Mouse (Mus musculus): ENCODE measurements around the gene Cic. TPM values are rescaled to one million over a fixed set of nuclear protein-coding genes. Genes with fewer than 3 reads are reported as not detected.

Gene Cic
- polyA plus RNA-seq, 2 experiments: 48.9 to 155 TPM

- peak overlapping the region; percentile 95 for H3K4me2 ChIP-seq (replicated peaks; ENCODE audit: low read depth, low read length, severe bottlenecking)
- ATAC-seq (ENCODE audit: low FRiP score, low read depth) (no peak), DNase-seq (ENCODE audit: low spot score) (no peak)
- H3K4me3 ChIP-seq (replicated peaks; ENCODE audit: low read length): peak overlapping the region; percentile 99
- whole genome bisulfite sequencing: 37% methylated on average over 19 of the region's 20 CpGs
- H3K27ac ChIP-seq (replicated peaks; ENCODE audit: low read depth, low read length): peak overlapping the region; percentile 97
- H3K9me3 ChIP-seq (ENCODE audit: control insufficient read depth, low read length): no peaks in the 10 kb centered on the region
- H3K4me1 ChIP-seq (ENCODE audit: control insufficient read depth, insufficient read depth, low read length): peaks cover 43% of the 10 kb centered on the region
- TF ChIP-seq POLR2A (IDR thresholded peaks at IDR 0.05; ENCODE audit: borderline replicate concordance, extremely low read depth, insufficient read depth, insufficient read length): no peak
- H3K36me3 ChIP-seq (ENCODE audit: control insufficient read depth, insufficient read depth, low read length): peaks cover 43% of the 10 kb centered on the region
- no peaks in the 10 kb centered on the region for H3K27me3 ChIP-seq (ENCODE audit: control insufficient read depth, insufficient read depth, low read length)
- H3K9ac ChIP-seq (ENCODE audit: low read depth, low read length, severe bottlenecking): peak overlapping the region; percentile 91
These were observed 21.3 kb upstream of the Cic start for GRCm38 (mm10) chr7:25246079-25246758.

DNA sequence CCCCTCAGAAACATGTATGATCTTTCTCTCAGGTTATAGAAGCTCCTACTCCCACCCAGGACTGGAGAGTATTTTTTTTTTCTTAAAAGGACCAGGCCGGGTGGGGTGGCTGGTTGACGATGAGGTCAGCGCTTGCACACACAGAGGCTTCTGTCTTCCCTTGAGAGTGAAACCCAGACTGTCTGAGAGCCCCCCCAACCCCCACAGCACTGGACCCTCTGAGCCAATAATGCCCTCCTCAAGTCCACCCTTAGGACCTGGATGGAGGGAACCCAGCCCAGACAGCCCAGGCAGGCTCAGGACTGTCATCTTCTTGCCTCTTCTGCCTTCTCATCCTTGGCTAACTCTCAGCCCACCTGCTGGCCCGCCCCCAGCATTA is 20.8 kb upstream of the Cic start:
- Histone ChIP-seq H3K27ac (replicated peaks; ENCODE audit: low read depth, low read length) (peak overlapping the region; percentile 97), H3K4me2 (replicated peaks; ENCODE audit: low read depth, low read length, severe bottlenecking) (peak overlapping the region; percentile 95), H3K9me3 (ENCODE audit: control insufficient read depth, low read length) (no peaks in the 10 kb centered on the region), H3K9ac (ENCODE audit: low read depth, low read length, severe bottlenecking) (peak overlapping the region; percentile 91), H3K36me3 (ENCODE audit: control insufficient read depth, insufficient read depth, low read length) (peaks cover 43% of the 10 kb centered on the region), H3K27me3 (ENCODE audit: control insufficient read depth, insufficient read depth, low read length) (no peaks in the 10 kb centered on the region), H3K4me3 (replicated peaks; ENCODE audit: low read length) (peak overlapping the region; percentile 99), H3K4me1 (ENCODE audit: control insufficient read depth, insufficient read depth, low read length) (peaks cover 48% of the 10 kb centered on the region)
- no peak for DNase-seq (ENCODE audit: low spot score)
- 52% methylated on average over 4 of the region's 4 CpGs for WGBS
- no peak for ATAC-seq (ENCODE audit: low FRiP score, low read depth)
- no peak for TF ChIP-seq POLR2A (IDR thresholded peaks at IDR 0.05; ENCODE audit: borderline replicate concordance, extremely low read depth, insufficient read depth, insufficient read length)

DNA sequence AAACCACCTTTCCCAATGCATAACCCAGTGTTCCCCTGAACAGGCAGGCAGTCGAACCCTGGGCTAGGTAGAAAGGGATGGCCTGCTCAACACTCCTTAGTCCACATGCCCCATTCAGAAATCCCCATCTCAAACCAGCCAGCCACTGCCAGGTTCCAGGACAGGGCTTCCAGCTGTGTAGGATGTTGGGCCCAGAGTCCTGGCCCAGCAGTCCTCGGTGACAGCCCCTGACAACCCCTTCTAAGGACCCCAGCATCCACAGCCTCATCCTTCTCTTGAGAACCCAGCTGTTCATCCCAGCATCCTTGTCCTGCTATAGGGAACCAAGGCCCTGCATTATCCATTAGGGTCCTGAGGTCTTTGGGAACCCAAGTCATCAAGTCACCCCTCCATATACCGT is 20.0 kb upstream of the Cic start:
- H3K4me2 ChIP-seq (replicated peaks; ENCODE audit: low read depth, low read length, severe bottlenecking): peak overlapping the region; percentile 95
- H3K9me3 ChIP-seq (ENCODE audit: control insufficient read depth, low read length): no peaks in the 10 kb centered on the region
- WGBS: 13% methylated on average over 3 of the region's 3 CpGs
- TF ChIP-seq POLR2A (IDR thresholded peaks at IDR 0.05; ENCODE audit: borderline replicate concordance, extremely low read depth, insufficient read depth, insufficient read length): no peak
- peak overlapping the region; percentile 97 for H3K27ac ChIP-seq (replicated peaks; ENCODE audit: low read depth, low read length)
- peaks cover 53% of the 10 kb centered on the region for H3K4me1 ChIP-seq (ENCODE audit: control insufficient read depth, insufficient read depth, low read length)
- H3K9ac ChIP-seq (ENCODE audit: low read depth, low read length, severe bottlenecking): peak overlapping the region; percentile 91
- H3K36me3 ChIP-seq (ENCODE audit: control insufficient read depth, insufficient read depth, low read length): peaks cover 40% of the 10 kb centered on the region
- no peaks in the 10 kb centered on the region for H3K27me3 ChIP-seq (ENCODE audit: control insufficient read depth, insufficient read depth, low read length)
- DNase-seq (ENCODE audit: low spot score): no peak
- H3K4me3 ChIP-seq (replicated peaks; ENCODE audit: low read length): peak overlapping the region; percentile 99
- ATAC-seq (ENCODE audit: low FRiP score, low read depth): no peak

DNA sequence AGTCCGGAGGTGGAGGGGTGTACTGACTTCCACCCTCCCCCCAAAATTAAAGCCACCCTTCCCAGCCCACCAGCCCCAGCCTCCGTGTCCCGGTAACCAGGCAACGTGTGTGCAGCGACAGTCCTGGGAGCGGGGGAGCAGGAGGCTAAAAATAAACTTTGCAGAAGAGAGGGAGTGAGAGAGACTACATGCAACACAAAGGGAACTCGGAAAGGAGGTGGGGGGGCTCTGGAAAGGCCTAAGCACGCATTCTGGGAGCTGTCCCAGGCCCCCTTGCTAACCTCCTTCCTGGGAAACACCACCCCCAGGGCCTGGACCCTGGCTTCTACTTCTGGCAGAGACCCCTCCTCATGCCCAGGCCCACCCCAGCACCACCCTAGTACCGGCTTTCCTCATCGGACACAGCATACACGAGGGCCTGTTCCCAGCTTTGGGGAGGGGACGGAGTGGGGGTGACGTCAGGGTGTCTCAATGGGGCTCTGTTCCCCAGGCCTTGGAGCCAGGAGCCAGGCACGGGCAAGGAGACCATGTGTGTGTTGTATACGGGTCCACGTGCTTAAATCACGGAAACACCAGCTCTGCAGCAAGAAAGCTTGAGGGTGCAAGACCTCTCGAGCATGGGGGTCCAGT is 19.4 kb upstream of the Cic start:
- H3K36me3 ChIP-seq (ENCODE audit: control insufficient read depth, insufficient read depth, low read length): peaks cover 34% of the 10 kb centered on the region
- no peaks in the 10 kb centered on the region for H3K9me3 ChIP-seq (ENCODE audit: control insufficient read depth, low read length)
- DNase-seq (ENCODE audit: low spot score) (peak; percentile 32), ATAC-seq (ENCODE audit: low FRiP score, low read depth) (no peak)
- no peaks in the 10 kb centered on the region for H3K27me3 ChIP-seq (ENCODE audit: control insufficient read depth, insufficient read depth, low read length)
- WGBS: under 1% methylated on average over 18 of the region's 18 CpGs
- TF ChIP-seq POLR2A (IDR thresholded peaks at IDR 0.05; ENCODE audit: borderline replicate concordance, extremely low read depth, insufficient read depth, insufficient read length): no peak
- H3K4me2 ChIP-seq (replicated peaks; ENCODE audit: low read depth, low read length, severe bottlenecking): peak overlapping the region; percentile 95
- H3K4me1 ChIP-seq (ENCODE audit: control insufficient read depth, insufficient read depth, low read length): peaks cover 53% of the 10 kb centered on the region
- H3K27ac ChIP-seq (replicated peaks; ENCODE audit: low read depth, low read length): peak overlapping the region; percentile 97
- peak overlapping the region; percentile 91 for H3K9ac ChIP-seq (ENCODE audit: low read depth, low read length, severe bottlenecking)
- H3K4me3 ChIP-seq (replicated peaks; ENCODE audit: low read length): peak overlapping the region; percentile 99

DNA sequence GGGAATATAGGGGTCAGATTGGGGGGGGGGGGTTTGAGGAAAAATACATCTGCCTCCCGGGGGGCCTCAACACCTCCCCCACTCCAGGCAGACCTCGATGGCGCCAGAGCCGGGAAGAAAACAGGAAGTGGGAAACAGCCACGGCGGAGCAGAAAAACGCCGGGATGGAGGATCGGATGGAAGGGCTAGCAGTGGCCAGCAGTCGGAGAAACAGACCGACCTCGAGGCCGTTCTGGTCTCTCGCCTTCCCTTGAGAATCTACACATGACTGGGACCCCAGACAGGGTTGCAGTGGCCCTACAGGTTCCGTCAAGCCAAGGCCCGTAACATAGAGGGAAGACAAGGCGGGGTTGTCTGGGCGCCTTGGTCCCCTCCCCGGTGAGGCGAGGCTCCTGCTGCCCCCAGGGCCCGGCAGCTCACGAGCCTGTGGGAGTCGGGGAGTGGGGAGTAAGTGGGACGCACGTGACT is 18.6 kb upstream of the Cic start:
- DNase-seq (ENCODE audit: low spot score) (no peak), ATAC-seq (ENCODE audit: low FRiP score, low read depth) (no peak)
- H3K4me1 ChIP-seq (ENCODE audit: control insufficient read depth, insufficient read depth, low read length): peaks cover 53% of the 10 kb centered on the region
- H3K4me2 ChIP-seq (replicated peaks; ENCODE audit: low read depth, low read length, severe bottlenecking): peak overlapping the region; percentile 95
- no peaks in the 10 kb centered on the region for H3K27me3 ChIP-seq (ENCODE audit: control insufficient read depth, insufficient read depth, low read length)
- under 1% methylated on average over 22 of the region's 25 CpGs for WGBS
- no peak for TF ChIP-seq POLR2A (IDR thresholded peaks at IDR 0.05; ENCODE audit: borderline replicate concordance, extremely low read depth, insufficient read depth, insufficient read length)
- peak overlapping the region; percentile 97 for H3K27ac ChIP-seq (replicated peaks; ENCODE audit: low read depth, low read length)
- peaks cover 26% of the 10 kb centered on the region for H3K36me3 ChIP-seq (ENCODE audit: control insufficient read depth, insufficient read depth, low read length)
- H3K9me3 ChIP-seq (ENCODE audit: control insufficient read depth, low read length): no peaks in the 10 kb centered on the region
- H3K9ac ChIP-seq (ENCODE audit: low read depth, low read length, severe bottlenecking): peak overlapping the region; percentile 91
- peak overlapping the region; percentile 99 for H3K4me3 ChIP-seq (replicated peaks; ENCODE audit: low read length)

Data from limb, embryonic 14.5 days (tissue).